Mouse (Mus musculus) embryonic fibroblast, embryonic 13.5 days (primary cell): ENCODE data around the gene Rbpms2. TPM values are rescaled to one million over a fixed set of nuclear protein-coding genes. Genes with fewer than 3 reads are reported as not detected.
A peak's percentile ranks its signal among the peaks of the same experiment; 100 is the strongest.

Source experiments
- H3K27ac ChIP-seq: 2 replicates; pipeline ENCODE4 v1.5.1; 2012; ENCODE audit warnings: low read length, control low read depth, inconsistent platforms; ENCODE audit not compliant: insufficient read depth
- H3K4me1 ChIP-seq: 2 replicates; pipeline ENCODE4 v1.6.1; 2011; ENCODE audit warnings: low read length; ENCODE audit not compliant: control insufficient read depth, insufficient read depth
- H3K4me3 ChIP-seq: 2 replicates; pipeline ENCODE4 v1.5.1; 2011; ENCODE audit warnings: mild to moderate bottlenecking, control low read depth, low read length; ENCODE audit not compliant: insufficient read depth
- CTCF ChIP-seq: IDR thresholded peaks from 2 replicates; pipeline ENCODE4 v1.5.1; 2011; ENCODE audit warnings: mild to moderate bottlenecking, control low read depth, low read length, moderate library complexity, borderline replicate concordance; ENCODE audit not compliant: insufficient read depth
- POLR2A ChIP-seq: IDR thresholded peaks from 2 replicates; pipeline ENCODE4 v1.6.1; 2011; ENCODE audit warnings: low read depth, mild to moderate bottlenecking, control low read depth, low read length, moderate library complexity
- polyA plus RNA-seq: library from polyadenylated mRNA; stranded (reverse); fragments of >200 nt; gene quantifications from 2 replicates; pipeline ENCODE4 v1.2.4, GENCODE M21; 2011; ENCODE audit warnings: low read depth; ENCODE audit not compliant: missing spikeins, insufficient read length

Gene Rbpms2
- polyA plus RNA-seq, 1 experiment: 22.7 TPM

DNA sequence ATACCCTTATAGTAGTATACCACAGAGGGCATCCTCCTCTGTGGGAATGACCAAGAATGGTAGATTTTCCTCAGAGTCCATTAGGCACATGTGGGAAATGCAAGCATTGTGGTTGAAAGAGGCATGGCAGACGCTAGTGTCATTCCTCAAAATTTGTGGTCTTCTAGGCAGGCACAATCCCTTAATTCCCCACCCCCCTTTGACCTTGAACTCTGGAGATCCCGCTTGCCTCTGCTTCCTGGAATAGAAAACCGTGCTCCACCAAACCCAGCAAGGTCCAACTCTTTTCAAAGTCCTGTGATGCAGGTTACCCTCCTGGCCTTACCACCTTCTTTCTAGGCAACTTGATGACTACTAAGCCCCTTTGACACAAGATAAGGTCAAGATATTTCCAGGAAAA lies 36.7 kb upstream of the Rbpms2 start:
- no peak overlapping the region for H3K4me3 ChIP-seq
- H3K4me1 ChIP-seq: no peaks in the 10 kb centered on the region
- TF ChIP-seq POLR2A: no peak
- no peak for TF ChIP-seq CTCF
- no peak overlapping the region for H3K27ac ChIP-seq

DNA sequence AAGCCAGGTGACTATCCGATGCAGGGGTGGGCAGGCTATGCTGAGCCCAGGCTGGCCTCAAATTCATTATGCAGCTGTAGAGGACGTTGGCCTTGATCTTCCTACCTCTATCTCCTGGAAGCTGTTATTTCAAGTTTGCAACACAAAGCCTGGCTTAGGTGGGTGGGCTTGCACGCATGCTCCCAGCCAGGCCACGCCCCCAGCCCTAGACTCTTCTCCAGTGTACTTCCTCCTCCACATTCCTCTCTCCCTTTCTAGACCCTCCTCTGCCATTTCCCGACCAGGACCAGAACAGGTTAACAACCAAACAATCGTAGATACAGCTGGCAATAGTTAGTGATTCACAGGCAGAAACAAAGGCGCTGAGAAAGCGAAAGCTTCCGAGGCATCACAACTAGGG lies 35.9 kb upstream of the Rbpms2 start:
- TF ChIP-seq CTCF (no peak), POLR2A (no peak)

DNA sequence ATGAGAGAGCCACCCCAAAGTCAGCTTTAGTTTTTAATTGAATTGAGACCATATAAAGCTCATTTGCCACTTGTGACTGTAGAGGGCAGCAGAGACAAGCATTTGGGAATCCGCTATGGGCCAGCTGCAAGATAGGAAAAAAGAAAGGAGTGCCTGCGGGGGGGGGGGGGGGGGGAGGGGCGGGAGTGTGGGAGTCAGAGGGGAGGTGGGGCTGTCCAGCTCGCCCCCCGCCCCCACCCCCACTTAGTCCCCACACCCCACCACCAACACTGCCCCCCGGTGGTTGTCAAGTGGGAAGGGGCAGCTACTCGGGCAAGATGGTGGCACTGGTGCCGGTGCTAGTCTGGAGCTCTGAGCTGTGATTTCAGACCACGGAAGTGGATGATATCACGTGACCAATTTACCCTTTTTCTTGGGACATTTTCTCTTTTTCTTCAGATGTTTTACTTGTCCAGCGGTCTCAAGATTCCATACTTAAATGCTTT lies 30.6 kb upstream of the Rbpms2 start:
- no peaks in the 10 kb centered on the region for H3K4me1 ChIP-seq
- no peak overlapping the region for H3K27ac ChIP-seq
- no peak overlapping the region for H3K4me3 ChIP-seq
- TF ChIP-seq CTCF (no peak), POLR2A (no peak)

More for the DNA sequence above, 35.9 kb upstream of the Rbpms2 start:
- H3K4me1 ChIP-seq: no peaks in the 10 kb centered on the region
- H3K4me3 ChIP-seq: no peak overlapping the region
- H3K27ac ChIP-seq: no peak overlapping the region

DNA sequence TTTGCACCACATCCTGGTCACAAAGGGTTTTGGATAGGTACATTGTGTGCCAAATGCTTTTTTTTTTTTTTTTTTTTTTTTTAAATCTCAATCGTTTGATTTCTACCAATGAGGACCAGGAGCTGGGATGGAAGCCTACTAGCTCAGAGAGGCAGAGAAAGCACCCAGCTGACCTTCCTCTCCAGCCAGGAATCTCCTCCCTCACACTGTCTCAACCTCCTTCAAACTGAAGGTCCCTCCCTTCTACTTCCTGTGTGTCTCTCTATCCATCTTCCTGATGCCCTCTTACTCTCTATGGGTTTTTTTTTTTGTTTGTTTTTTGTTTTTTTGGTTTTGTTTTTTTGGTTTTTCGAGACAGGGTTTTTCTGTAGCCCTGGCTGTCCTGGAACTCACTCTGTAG lies 28.5 kb upstream of the Rbpms2 start:
- TF ChIP-seq POLR2A (no peak), CTCF (no peak)
- Histone ChIP-seq H3K4me1 (no peaks in the 10 kb centered on the region), H3K27ac (no peak overlapping the region), H3K4me3 (no peak overlapping the region)

DNA sequence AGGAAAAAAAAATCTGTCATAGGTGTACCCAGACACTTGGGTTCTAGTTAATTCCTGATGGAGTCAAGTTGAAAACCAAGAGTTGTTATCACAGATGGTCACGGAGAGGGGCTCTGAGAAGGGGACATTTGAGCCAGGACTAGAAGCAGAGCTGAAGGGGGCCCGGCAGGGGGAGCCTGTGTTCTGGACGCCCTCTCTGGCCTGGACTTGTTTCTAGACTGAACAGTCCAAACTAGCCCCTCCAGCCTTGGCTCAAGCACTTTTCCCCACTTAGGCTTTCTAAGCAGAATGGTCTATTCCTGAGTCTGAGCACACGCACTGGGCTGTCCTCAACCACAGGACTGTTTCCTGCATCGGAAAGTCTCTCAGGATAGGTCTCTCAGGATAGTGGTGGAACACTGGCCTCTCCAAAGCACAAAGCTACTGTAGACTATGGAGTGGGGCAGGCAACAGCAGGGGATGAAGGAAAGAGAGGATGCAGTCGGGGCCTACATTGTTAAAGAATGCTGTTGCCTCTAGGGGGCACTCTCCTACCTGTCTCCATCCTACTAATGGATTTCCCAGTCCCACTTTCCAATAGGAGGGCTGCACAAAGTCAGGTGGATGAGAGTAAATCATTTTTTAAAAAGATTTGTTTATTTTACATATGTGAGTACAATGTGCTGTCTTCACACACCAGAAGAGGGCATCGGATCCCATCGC lies 25.9 kb upstream of the Rbpms2 start:
- Histone ChIP-seq H3K27ac (no peak overlapping the region), H3K4me1 (no peaks in the 10 kb centered on the region), H3K4me3 (no peak overlapping the region)
- TF ChIP-seq POLR2A: no peak
- no peak for TF ChIP-seq CTCF

DNA sequence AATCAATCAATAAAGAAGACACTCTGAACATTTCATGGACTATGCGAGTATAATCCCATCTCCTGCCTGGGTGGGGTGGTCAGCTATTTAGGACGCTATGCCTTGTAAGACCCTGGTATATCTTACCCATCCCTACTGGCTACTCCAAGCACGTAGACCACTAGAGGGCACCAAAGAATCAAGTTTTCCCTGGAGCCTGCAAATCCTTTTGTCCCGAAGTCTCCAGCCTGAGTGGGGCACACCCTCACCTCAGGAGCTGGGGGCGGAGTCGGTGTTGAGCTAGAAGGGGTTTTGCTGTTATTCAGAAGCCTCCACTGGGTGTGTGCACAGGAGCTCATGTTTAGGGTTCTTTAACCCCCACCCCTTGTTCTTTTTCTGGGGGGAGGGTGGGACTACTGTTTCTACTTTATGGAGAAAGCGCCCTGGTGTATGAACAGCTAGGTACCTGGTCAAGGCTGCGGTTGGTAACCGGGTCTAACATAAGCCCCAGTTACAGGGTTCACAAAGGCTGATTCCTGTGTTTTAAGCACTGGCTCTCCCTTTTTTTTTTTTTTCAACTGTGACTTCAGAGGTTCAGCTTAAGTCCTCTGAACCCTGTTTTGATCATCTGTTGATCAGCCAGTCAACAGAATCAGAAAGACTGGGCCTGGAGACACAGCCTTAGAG lies 23.8 kb upstream of the Rbpms2 start:
- Histone ChIP-seq H3K4me1 (no peaks in the 10 kb centered on the region), H3K27ac (no peak overlapping the region), H3K4me3 (no peak overlapping the region)
- TF ChIP-seq POLR2A: no peak
- TF ChIP-seq CTCF: peak; percentile 34; the same call in 1 of the 2 replicates

DNA sequence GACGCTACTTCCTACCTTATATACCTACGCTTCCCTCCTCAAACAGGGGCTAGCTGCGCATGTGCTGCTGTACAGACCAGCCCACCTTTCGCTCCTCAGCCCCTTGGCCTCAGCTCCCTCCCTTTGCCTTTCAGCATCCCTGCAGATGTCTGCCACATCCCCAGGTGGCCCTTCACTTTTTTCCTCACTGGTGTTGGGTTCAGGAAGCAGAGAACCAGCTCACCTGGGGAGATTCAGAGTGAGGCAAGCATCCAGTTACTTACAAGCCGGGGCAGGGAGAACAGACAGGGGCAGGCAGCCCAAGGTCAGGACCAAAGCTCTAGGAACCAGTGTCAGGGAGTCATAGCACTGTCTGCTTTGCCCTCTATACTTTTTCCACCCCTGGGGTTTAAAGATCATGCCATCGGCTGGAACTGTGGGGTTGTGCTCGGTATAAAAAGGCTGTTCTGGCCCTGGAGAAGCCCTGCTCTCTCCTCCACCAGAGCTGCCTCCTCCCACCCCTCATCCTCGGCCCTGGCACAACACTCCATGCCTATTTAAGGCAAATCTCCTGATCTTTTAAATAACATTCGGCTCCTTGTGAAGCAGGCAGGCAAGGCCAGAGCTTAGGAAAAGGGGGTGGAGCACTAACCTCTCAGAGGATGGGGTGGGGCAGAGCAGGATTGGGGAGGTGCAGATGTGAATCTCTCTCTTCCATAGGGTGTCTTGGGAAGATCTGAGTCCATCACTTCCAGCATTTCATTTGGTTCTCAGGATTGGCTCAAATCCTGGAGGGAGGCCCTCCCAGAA lies 22.9 kb upstream of the Rbpms2 start:
- no peaks in the 10 kb centered on the region for H3K4me1 ChIP-seq
- TF ChIP-seq POLR2A (no peak), CTCF (no peak)
- H3K4me3 ChIP-seq: no peak overlapping the region
- no peak overlapping the region for H3K27ac ChIP-seq

DNA sequence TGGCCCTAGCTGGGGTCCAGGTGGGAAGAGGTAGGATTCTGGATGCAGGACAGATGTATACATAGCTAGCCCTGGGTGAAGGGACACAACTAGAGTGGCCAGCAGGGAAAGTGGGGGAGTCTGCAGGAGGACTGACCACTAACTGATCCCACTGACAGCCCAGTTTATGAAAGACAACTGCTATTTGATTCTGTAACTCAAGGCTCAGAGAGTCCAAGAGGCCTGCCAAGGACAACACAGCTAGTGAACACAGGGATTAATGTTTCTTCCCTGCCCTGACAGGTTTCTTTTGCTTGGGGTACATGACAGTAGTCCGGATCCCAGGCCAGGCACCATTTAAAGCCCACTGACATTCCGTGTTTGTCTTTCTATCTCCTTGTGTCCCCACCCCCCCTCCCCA lies 22.3 kb upstream of the Rbpms2 start:
- no peak overlapping the region for H3K27ac ChIP-seq
- no peaks in the 10 kb centered on the region for H3K4me1 ChIP-seq
- no peak overlapping the region for H3K4me3 ChIP-seq
- TF ChIP-seq POLR2A (no peak), CTCF (no peak)

DNA sequence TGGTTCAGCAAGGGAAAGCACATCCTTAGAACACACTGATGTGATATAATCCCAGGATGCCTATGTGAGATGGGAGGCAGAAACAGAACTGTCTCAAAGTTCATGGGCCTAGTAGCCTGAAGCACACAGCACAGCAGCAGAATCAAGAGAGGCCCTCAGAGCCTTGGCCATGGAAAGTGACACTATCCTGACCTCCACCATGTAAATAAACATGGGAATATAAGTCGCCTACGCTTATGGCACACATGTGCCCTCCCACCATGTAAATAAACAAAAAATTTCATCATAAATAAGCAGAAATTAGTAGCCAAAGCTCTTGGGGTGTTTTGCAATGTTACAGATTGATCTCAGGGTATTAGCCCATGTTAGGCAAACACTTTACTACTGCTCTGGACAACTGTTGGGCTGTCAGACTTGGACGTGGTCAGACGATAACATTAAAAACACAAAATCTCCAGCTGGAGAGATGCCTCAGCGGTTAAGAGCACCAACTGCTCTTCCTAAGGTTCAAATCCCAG lies 17.4 kb upstream of the Rbpms2 start:
- TF ChIP-seq CTCF: no peak
- TF ChIP-seq POLR2A: no peak
- H3K4me1 ChIP-seq: no peaks in the 10 kb centered on the region
- H3K4me3 ChIP-seq: no peak overlapping the region
- no peak overlapping the region for H3K27ac ChIP-seq
